Mouse (Mus musculus): Measurements from ENCODE around the gene Syt14. TPM values are rescaled to one million over a fixed set of nuclear protein-coding genes. Genes with fewer than 3 reads are reported as not detected.

Syt14 gene
- polyA plus RNA-seq, 1 experiment from 2014 or later = 7.4 TPM

- Histone ChIP-seq H3K4me2 (ENCODE audit: low read depth) (no peak overlapping the region), H3K27ac (ENCODE audit: low read depth, low read length) (no peak overlapping the region), H3K4me3 (ENCODE audit: low read depth, low read length) (no peak overlapping the region), H3K4me1 (ENCODE audit: control insufficient read depth, insufficient read depth, low read length) (no peaks in the 10 kb centered on the region), H3K9me3 (ENCODE audit: control insufficient read depth, low read length) (no peaks in the 10 kb centered on the region), H3K27me3 (ENCODE audit: control insufficient read depth, insufficient read depth, low read length) (no peaks in the 10 kb centered on the region), H3K36me3 (ENCODE audit: control insufficient read depth, insufficient read depth, low read length) (no peaks in the 10 kb centered on the region), H3K9ac (ENCODE audit: low read length) (no peak overlapping the region)
- DNase-seq (ENCODE audit: low spot score) (no peak), ATAC-seq (ENCODE audit: insufficient read depth, low FRiP score, low TSS enrichment) (no peak)
- WGBS = 81% methylated on average over 3 of the region's 3 CpGs
Measured at GRCm38 (mm10) chr1:192864440-192864839, 171.1 kb downstream of the Syt14 start.

GRCm38 (mm10) chr1:192861305-192861960, 174.1 kb downstream of the Syt14 start:
- H3K4me3 ChIP-seq (ENCODE audit: low read depth, low read length) = no peak overlapping the region
- 53% methylated on average over 5 of the region's 5 CpGs for WGBS
- DNase-seq (ENCODE audit: low spot score) = peak; percentile 29
- H3K36me3 ChIP-seq (ENCODE audit: control insufficient read depth, insufficient read depth, low read length) = no peaks in the 10 kb centered on the region
- peaks cover 7% of the 10 kb centered on the region for H3K27me3 ChIP-seq (ENCODE audit: control insufficient read depth, insufficient read depth, low read length)
- no peak for ATAC-seq (ENCODE audit: insufficient read depth, low FRiP score, low TSS enrichment)
- no peak overlapping the region for H3K4me2 ChIP-seq (ENCODE audit: low read depth)
- no peak overlapping the region for H3K9ac ChIP-seq (ENCODE audit: low read length)
- H3K4me1 ChIP-seq (ENCODE audit: control insufficient read depth, insufficient read depth, low read length) = peaks cover 2% of the 10 kb centered on the region; the same call in 1 of the 2 replicates
- H3K9me3 ChIP-seq (ENCODE audit: control insufficient read depth, low read length) = no peaks in the 10 kb centered on the region
- H3K27ac ChIP-seq (ENCODE audit: low read depth, low read length) = peak overlapping the region; percentile 45; the same call in 1 of the 2 replicates

- Histone ChIP-seq H3K9me3 (ENCODE audit: control insufficient read depth, low read length) (no peaks in the 10 kb centered on the region), H3K4me3 (ENCODE audit: low read depth, low read length) (no peak overlapping the region), H3K4me1 (ENCODE audit: control insufficient read depth, insufficient read depth, low read length) (peaks cover 7% of the 10 kb centered on the region; the same call in 1 of the 2 replicates), H3K27me3 (ENCODE audit: control insufficient read depth, insufficient read depth, low read length) (peaks cover 11% of the 10 kb centered on the region), H3K27ac (ENCODE audit: low read depth, low read length) (no peak overlapping the region), H3K9ac (ENCODE audit: low read length) (no peak overlapping the region), H3K36me3 (ENCODE audit: control insufficient read depth, insufficient read depth, low read length) (no peaks in the 10 kb centered on the region), H3K4me2 (ENCODE audit: low read depth) (no peak overlapping the region)
- DNase-seq (ENCODE audit: low spot score) (no peak), ATAC-seq (ENCODE audit: insufficient read depth, low FRiP score, low TSS enrichment) (no peak)
- WGBS = 81% methylated on average over 6 of the region's 6 CpGs
Measured at GRCm38 (mm10) chr1:192860273-192860672, 175.3 kb downstream of the Syt14 start.

- no peaks in the 10 kb centered on the region for H3K36me3 ChIP-seq (ENCODE audit: control insufficient read depth, insufficient read depth, low read length)
- 88% methylated on average over 5 of the region's 5 CpGs for WGBS
- peaks cover 31% of the 10 kb centered on the region for H3K27me3 ChIP-seq (ENCODE audit: control insufficient read depth, insufficient read depth, low read length)
- DNase-seq (ENCODE audit: low spot score) (no peak), ATAC-seq (ENCODE audit: insufficient read depth, low FRiP score, low TSS enrichment) (no peak)
- H3K27ac ChIP-seq (ENCODE audit: low read depth, low read length) = no peak overlapping the region
- H3K4me3 ChIP-seq (ENCODE audit: low read depth, low read length) = no peak overlapping the region
- no peak overlapping the region for H3K9ac ChIP-seq (ENCODE audit: low read length)
- H3K9me3 ChIP-seq (ENCODE audit: control insufficient read depth, low read length) = no peaks in the 10 kb centered on the region
- H3K4me2 ChIP-seq (ENCODE audit: low read depth) = no peak overlapping the region
- H3K4me1 ChIP-seq (ENCODE audit: control insufficient read depth, insufficient read depth, low read length) = peaks cover 19% of the 10 kb centered on the region
Measured at GRCm38 (mm10) chr1:192857582-192857981, 178.0 kb downstream of the Syt14 start.

GRCm38 (mm10) chr1:192856931-192857330, 178.6 kb downstream of the Syt14 start:
- Histone ChIP-seq H3K9me3 (ENCODE audit: control insufficient read depth, low read length) (no peaks in the 10 kb centered on the region), H3K9ac (ENCODE audit: low read length) (no peak overlapping the region), H3K4me2 (ENCODE audit: low read depth) (no peak overlapping the region), H3K27ac (ENCODE audit: low read depth, low read length) (no peak overlapping the region), H3K36me3 (ENCODE audit: control insufficient read depth, insufficient read depth, low read length) (no peaks in the 10 kb centered on the region), H3K27me3 (ENCODE audit: control insufficient read depth, insufficient read depth, low read length) (peaks cover 35% of the 10 kb centered on the region), H3K4me3 (ENCODE audit: low read depth, low read length) (no peak overlapping the region), H3K4me1 (ENCODE audit: control insufficient read depth, insufficient read depth, low read length) (peaks cover 23% of the 10 kb centered on the region)
- DNase-seq (ENCODE audit: low spot score) (no peak), ATAC-seq (ENCODE audit: insufficient read depth, low FRiP score, low TSS enrichment) (no peak)
- 74% methylated on average over 6 of the region's 6 CpGs for WGBS

- Histone ChIP-seq H3K4me3 (ENCODE audit: low read depth, low read length) (no peak overlapping the region), H3K9ac (ENCODE audit: low read length) (no peak overlapping the region), H3K4me1 (ENCODE audit: control insufficient read depth, insufficient read depth, low read length) (peaks cover 24% of the 10 kb centered on the region), H3K27ac (ENCODE audit: low read depth, low read length) (no peak overlapping the region), H3K9me3 (ENCODE audit: control insufficient read depth, low read length) (no peaks in the 10 kb centered on the region), H3K4me2 (ENCODE audit: low read depth) (peak overlapping the region; percentile 12; the same call in 1 of the 2 replicates), H3K27me3 (ENCODE audit: control insufficient read depth, insufficient read depth, low read length) (peaks cover 38% of the 10 kb centered on the region), H3K36me3 (ENCODE audit: control insufficient read depth, insufficient read depth, low read length) (no peaks in the 10 kb centered on the region)
- no peak for ATAC-seq (ENCODE audit: insufficient read depth, low FRiP score, low TSS enrichment)
- peak; percentile 35 for DNase-seq (ENCODE audit: low spot score)
- 5% methylated on average over 10 of the region's 10 CpGs for WGBS
Measured at GRCm38 (mm10) chr1:192856411-192856810, 179.2 kb downstream of the Syt14 start.

GRCm38 (mm10) chr1:192855474-192856230, 179.9 kb downstream of the Syt14 start, which contains the start of gene Sertad4:
Sertad4 (minus strand) TSS chr1:192855756.
- Histone ChIP-seq H3K27ac (ENCODE audit: low read depth, low read length) (peak within 1 kb of the TSS; percentile 96), H3K9ac (ENCODE audit: low read length) (peak within 1 kb of the TSS; percentile 91), H3K36me3 (ENCODE audit: control insufficient read depth, insufficient read depth, low read length) (no peaks in the 10 kb centered on the region), H3K4me3 (ENCODE audit: low read depth, low read length) (peak within 1 kb of the TSS; percentile 89), H3K9me3 (ENCODE audit: control insufficient read depth, low read length) (no peaks in the 10 kb centered on the region), H3K27me3 (ENCODE audit: control insufficient read depth, insufficient read depth, low read length) (peaks cover 42% of the 10 kb centered on the region), H3K4me2 (ENCODE audit: low read depth) (peak within 1 kb of the TSS; percentile 96), H3K4me1 (ENCODE audit: control insufficient read depth, insufficient read depth, low read length) (peaks cover 28% of the 10 kb centered on the region)
- under 1% methylated on average over 51 of the region's 75 CpGs for WGBS
- DNase-seq (ENCODE audit: low spot score) (peak; percentile 80), ATAC-seq (ENCODE audit: insufficient read depth, low FRiP score, low TSS enrichment) (peak; percentile 66)

GRCm38 (mm10) chr1:192854819-192855271, 180.7 kb downstream of the Syt14 start:
- DNase-seq (ENCODE audit: low spot score) (peak; percentile 71), ATAC-seq (ENCODE audit: insufficient read depth, low FRiP score, low TSS enrichment) (peak; percentile 63)
- H3K9me3 ChIP-seq (ENCODE audit: control insufficient read depth, low read length) = no peaks in the 10 kb centered on the region
- H3K4me2 ChIP-seq (ENCODE audit: low read depth) = peak overlapping the region; percentile 96
- peak overlapping the region; percentile 96 for H3K27ac ChIP-seq (ENCODE audit: low read depth, low read length)
- peak overlapping the region; percentile 91 for H3K9ac ChIP-seq (ENCODE audit: low read length)
- no peaks in the 10 kb centered on the region for H3K36me3 ChIP-seq (ENCODE audit: control insufficient read depth, insufficient read depth, low read length)
- H3K4me1 ChIP-seq (ENCODE audit: control insufficient read depth, insufficient read depth, low read length) = peaks cover 28% of the 10 kb centered on the region
- peaks cover 44% of the 10 kb centered on the region for H3K27me3 ChIP-seq (ENCODE audit: control insufficient read depth, insufficient read depth, low read length)
- WGBS = under 1% methylated on average over 29 of the region's 45 CpGs
- H3K4me3 ChIP-seq (ENCODE audit: low read depth, low read length) = peak overlapping the region; percentile 89

Measured in neural tube, embryonic 11.5 days (tissue).